Mouse (Mus musculus): ENCODE measurements around the gene Kctd2.
A peak's percentile ranks its signal among the peaks of the same experiment; 100 is the strongest.
"Not testable (repeated sequence)": the region's sequence is repeated elsewhere in the genome, so short reads cannot be mapped to it uniquely, and the experiment has no call there.

The Kctd2 gene

DNA sequence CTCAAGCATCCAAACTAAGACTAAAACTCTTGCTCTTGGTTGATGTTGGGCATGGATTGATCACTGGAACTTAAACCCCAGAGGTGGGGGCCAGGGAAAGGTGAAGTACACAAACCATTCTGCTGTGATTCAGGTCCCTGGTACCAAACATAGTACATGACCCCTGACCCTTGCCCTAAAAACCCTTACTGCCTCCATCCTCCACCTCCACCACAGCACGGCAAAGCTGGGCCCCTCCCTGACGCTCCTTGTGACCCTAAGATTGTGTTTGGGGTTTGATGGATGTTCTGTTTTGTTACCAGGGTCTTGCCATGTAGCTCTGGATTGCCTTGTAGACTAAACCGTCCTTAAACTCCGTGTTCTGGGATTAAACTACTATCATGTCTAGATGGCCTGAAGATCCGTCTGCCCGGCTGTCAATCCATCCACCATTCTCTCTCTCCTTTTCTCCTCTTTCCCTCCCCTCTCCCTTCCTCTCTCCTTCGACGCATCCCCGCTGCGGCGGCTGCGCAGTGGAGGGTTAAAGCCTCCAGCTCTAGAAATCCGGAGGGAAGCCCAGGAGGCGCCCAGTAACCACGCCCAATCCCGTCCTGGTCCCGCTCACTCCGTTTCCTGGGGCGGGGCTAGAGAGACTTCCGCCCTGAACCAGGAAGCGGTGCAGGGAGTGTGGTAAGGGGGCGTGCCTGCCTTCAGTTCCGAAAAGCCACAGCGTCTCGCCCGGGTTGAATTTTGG lies 55.3 kb downstream of the Kctd2 start, which contains the start of gene Armc7:
Gene Armc7 (plus strand): TSS at position 643 of the 733 bp plus-strand sequence.
- peak; percentile 97 for DNase-seq (ENCODE audit: low spot score)

DNA sequence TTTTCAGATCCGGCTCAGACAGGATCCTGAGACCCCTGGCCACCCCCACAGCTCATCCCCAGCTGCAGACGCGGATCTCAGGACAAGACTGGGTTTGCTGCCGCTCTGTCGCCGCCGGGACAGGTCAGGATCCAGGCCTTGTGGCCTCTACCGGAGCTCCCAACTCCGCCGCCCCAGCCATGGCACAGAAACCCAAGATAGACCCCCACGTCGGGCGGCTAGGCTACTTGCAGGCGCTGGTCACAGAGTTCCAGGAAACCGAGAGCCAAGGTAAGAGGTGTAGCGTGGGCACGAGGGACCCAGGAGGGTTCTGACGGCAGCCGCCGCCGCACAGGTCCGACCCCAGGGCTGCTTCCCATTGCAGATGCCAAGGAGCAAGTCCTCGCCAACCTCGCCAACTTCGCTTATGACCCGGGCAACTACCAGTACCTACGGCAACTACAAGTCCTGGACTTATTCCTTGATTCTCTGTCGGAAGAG lies 55.9 kb downstream of the Kctd2 start:
- DNase-seq (ENCODE audit: low spot score): no peak

DNA sequence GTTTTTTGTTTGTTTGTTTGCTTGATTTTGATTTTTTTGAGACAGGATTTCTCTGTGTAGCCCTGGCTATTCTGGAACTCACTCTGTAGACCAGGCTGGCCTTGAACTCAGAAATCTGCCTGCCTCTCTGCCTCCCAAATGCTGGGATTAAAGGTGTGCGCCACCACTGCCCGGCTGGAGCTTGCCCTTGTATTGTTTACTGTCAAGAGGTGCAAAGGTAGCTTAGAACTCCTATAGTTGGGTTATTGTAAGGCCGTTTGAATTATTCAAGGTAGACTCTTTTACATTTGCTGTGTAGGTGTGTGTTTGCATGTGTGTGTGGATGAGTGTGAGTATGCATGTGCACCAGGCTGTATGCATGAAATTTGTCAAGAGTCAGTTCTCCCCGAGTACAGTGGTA lies 56.7 kb downstream of the Kctd2 start:
- DNase-seq (ENCODE audit: low spot score): not testable (repeated sequence)

DNA sequence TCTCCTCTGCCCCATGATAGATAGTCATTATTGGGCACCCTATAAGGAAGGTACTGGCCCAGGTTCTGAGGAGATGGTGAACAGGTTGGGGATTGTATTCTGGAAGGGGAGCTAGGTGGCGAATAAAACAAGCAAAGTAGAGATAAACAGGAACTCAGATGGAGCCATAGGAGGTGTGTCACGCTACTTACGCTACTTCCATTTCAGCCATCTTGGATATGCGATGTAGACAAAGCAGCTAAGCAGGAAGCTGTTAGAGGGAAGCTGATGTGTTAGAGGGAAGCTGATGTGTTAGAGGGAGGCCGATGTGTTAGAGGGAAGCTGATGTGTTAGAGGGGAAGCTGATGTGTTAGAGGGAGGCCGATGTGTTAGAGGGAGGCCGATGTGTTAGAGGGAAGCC lies 57.5 kb downstream of the Kctd2 start:
- DNase-seq (ENCODE audit: low spot score): not testable (repeated sequence)

DNA sequence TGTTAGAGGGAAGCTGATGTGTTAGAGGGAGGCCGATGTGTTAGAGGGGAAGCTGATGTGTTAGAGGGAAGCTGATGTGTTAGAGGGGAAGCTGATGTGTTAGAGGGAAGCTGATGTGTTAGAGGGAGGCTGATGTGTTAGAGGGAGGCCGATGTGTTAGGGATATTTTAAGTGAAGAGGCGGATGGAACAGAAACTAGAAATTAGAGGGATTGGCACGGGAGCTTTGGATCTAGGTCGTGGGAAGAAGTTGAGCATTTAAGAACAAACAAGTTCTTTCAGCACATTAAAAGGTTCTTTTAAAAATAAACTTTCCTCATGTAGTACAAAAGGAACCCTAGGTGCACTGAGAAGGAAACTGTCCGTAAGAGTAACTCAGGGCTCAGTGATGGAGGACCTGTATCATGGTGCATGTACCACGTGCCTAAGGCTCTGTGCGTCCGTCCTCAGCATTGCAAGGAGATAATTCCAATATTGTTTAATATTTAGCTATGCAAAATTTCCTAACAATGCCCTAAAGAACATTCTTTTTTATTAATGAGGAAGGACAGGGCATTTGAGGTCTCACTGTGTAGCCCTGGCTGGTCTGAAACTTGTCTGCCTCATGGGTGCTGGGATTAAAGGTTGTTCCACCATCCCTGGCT lies 58.5 kb downstream of the Kctd2 start:
- DNase-seq (ENCODE audit: low spot score): no peak

All from MN1 (cell line).